Mouse (Mus musculus): ENCODE results near the gene Lbhd2. TPM values are rescaled to one million over a fixed set of nuclear protein-coding genes. Genes with fewer than 3 reads are reported as not detected.
A peak's percentile ranks its signal among the peaks of the same experiment; 100 is the strongest.

Lbhd2 gene
- polyA plus RNA-seq, 1 experiment from 2014 or later: 0.93 TPM

DNA sequence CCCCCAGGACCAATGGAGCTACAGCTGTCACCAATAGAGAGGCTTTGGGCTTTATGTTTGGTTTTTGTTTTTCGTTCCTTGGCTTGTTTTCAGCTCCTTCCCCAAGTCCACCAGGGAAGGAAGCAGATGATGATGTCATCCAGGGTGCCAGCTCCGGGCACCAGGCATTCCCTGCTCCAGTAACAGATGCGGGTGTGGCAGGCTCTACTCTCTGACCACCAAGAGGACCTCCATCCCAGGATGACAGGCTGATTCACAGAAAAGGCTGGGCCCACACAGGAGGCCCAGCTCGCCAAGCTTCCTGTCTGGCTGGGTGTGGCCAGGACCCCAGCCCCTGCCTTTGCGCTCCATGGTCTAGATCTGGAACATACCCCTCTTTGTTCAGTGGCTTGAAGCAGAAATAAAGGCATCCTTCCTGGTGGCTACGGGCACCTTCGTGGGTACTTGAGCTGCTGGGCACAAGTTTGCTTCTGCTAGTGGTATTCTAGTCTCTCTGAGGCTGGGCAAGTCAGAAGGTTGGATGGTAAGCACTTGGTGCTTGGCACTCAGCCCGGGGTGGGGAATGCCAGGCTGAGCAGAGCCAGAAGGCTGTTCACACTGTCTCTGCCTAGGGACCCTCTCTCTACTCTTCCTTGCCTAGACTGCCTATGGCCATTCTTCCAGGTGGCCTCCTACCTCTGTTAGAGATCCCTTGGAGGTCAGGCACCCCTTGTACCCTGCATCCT, 5.2 kb downstream of the Lbhd2 start:
- 69% methylated on average over 8 of the region's 8 CpGs for WGBS
- H3K27me3 ChIP-seq: peaks cover 28% of the 10 kb centered on the region
- no peak overlapping the region for H3K4me2 ChIP-seq
- no peak overlapping the region for H3K27ac ChIP-seq
- H3K9ac ChIP-seq: no peak overlapping the region
- no peaks in the 10 kb centered on the region for H3K36me3 ChIP-seq
- H3K9me3 ChIP-seq: no peaks in the 10 kb centered on the region
- H3K4me1 ChIP-seq: peaks cover 27% of the 10 kb centered on the region
- no peak for ATAC-seq (ENCODE audit: borderline replicate concordance, extremely low read depth, low FRiP score, low TSS enrichment)
- H3K4me3 ChIP-seq: no peak overlapping the region

DNA sequence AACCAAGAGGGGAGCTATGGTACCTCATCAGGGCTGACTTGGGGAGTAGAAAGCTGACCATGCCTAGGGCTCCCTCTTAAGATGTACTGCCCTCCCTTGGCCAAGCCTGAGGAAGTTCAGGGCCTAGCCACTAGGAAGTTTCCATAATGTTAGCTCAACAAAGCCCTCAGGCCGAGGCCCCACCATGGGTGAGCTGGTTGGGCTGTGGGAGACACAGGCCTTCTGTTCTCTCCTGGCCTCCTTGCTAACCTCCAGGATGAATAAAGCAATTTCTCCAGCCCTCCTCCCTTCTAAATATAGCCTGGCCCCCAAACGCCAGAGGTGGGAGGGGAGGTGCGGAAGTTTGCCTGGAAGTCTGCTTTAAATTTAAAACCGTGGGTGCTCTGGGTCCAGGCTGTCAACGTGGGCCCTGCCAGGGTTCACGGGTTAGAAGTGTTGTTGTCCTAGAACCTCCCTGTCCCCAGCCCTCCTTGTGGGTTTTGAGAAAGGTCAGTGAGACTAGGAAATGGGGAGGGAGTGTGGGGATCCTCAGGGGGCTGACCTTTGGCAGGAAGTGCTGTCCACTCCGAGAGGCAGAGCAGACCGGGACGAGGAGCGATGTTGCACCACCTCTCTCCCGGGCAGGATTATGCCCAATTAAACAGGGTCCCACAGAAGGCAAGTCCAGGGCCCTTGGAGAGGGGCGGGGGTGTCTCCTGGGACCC, 6.1 kb downstream of the Lbhd2 start:
- H3K4me2 ChIP-seq: peak overlapping the region; percentile 58
- peak; percentile 7; the same call in 1 of the 2 replicates for ATAC-seq (ENCODE audit: borderline replicate concordance, extremely low read depth, low FRiP score, low TSS enrichment)
- peak overlapping the region; percentile 51 for H3K27ac ChIP-seq
- H3K4me1 ChIP-seq: peaks cover 34% of the 10 kb centered on the region
- H3K9ac ChIP-seq: peak overlapping the region; percentile 25; the same call in 1 of the 2 replicates
- peaks cover 18% of the 10 kb centered on the region; the same call in 1 of the 2 replicates for H3K27me3 ChIP-seq
- WGBS: 20% methylated on average over 12 of the region's 12 CpGs
- H3K9me3 ChIP-seq: no peaks in the 10 kb centered on the region
- no peaks in the 10 kb centered on the region for H3K36me3 ChIP-seq
- H3K4me3 ChIP-seq: peak overlapping the region; percentile 34

DNA sequence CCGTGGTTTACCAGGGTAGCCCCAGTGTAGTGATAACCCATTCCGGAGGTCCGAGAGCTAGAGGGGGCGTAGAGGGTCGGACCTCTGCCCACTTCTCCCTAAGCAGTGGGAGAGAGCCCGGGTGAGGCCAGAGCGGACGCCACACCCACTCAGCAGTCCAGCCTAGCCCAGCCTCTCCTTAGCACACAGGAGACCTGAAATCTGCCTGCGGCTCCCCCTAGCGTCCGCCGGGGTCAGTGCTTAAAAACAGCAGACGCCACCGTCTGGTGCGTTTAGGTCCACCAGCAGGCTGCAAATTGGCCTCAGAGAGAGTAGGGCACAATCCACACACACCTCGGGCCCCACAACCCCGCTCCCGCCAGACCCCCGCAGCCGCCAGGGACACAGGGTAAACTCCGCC, 6.7 kb downstream of the Lbhd2 start:
- Histone ChIP-seq H3K9ac (peak overlapping the region; percentile 25; the same call in 1 of the 2 replicates), H3K4me2 (peak overlapping the region; percentile 58), H3K9me3 (no peaks in the 10 kb centered on the region)

DNA sequence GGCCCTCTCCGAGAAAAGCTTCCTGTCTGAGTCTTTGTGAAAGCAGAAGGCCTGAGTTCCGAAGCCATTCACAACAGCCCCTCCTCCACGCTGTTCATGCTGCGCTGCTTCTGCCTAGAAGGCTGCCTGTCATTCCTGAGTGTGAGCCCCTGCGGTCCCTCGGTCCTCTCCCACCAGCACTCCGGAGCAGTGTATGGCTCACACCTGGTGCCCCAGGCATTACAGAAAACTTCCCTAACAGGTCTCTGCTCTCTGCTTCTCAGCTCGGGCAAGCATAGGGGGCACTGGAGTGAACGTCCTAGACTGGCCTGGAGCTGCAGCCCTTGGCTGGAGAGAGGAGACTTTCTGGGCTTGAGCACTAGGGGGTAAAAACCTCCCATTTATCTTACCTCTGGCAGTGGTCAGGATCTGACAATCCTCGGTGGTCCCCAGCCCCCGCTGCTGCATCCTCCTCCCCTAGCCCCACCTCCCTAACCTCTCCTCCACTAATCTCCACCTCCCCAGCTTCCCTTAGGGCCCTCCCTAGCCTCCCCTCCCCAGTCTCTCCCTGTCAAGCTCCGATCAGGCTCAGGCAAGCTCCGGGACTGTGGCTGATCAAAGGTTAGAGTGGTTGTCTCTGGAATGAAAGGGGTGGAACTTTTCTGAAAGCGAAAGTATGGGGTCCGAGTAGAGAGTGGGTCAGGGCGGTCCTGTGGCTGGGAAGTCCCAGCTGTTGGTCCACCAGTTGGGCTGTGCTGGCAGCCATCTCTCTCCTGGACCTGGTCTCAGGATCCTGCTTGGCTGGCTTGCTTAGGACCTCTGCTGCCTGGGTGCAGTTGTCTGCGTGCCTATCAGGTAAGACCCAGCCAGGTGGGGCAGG, 10.5 kb downstream of the Lbhd2 start, which contains the start of gene Exoc3l4:
Exoc3l4 (plus strand) TSS at position 97 of the 859 bp plus-strand sequence.
- Histone ChIP-seq H3K9me3 (no peaks in the 10 kb centered on the region), H3K4me1 (peaks cover 54% of the 10 kb centered on the region), H3K9ac (peak within 1 kb of the TSS; percentile 42), H3K36me3 (no peaks in the 10 kb centered on the region), H3K4me2 (peak within 1 kb of the TSS; percentile 71), H3K27me3 (peaks cover 5% of the 10 kb centered on the region), H3K27ac (peak within 1 kb of the TSS; percentile 79), H3K4me3 (peak within 1 kb of the TSS; percentile 41)
- peak; percentile 46 for ATAC-seq (ENCODE audit: borderline replicate concordance, extremely low read depth, low FRiP score, low TSS enrichment)
- WGBS: 2% methylated on average over 17 of the region's 17 CpGs

More for the DNA sequence above, 6.7 kb downstream of the Lbhd2 start:
- peak overlapping the region; percentile 51 for H3K27ac ChIP-seq
- ATAC-seq (ENCODE audit: borderline replicate concordance, extremely low read depth, low FRiP score, low TSS enrichment): peak; percentile 83
- under 1% methylated on average over 21 of the region's 21 CpGs for WGBS
- H3K4me1 ChIP-seq: peaks cover 39% of the 10 kb centered on the region
- H3K4me3 ChIP-seq: peak overlapping the region; percentile 34
- peaks cover 13% of the 10 kb centered on the region; the same call in 1 of the 2 replicates for H3K27me3 ChIP-seq
- no peaks in the 10 kb centered on the region for H3K36me3 ChIP-seq

- no peaks in the 10 kb centered on the region for H3K36me3 ChIP-seq
- no peak overlapping the region for H3K27ac ChIP-seq
- peaks cover 44% of the 10 kb centered on the region for H3K4me1 ChIP-seq
- no peak overlapping the region for H3K4me2 ChIP-seq
- H3K9me3 ChIP-seq: no peaks in the 10 kb centered on the region
- no peak overlapping the region for H3K9ac ChIP-seq
- ATAC-seq (ENCODE audit: borderline replicate concordance, extremely low read depth, low FRiP score, low TSS enrichment): no peak
- H3K27me3 ChIP-seq: peaks cover 33% of the 10 kb centered on the region
- H3K4me3 ChIP-seq: no peak overlapping the region
- WGBS: 78% methylated on average over 5 of the region's 5 CpGs
These were observed 13.3 kb downstream of the Lbhd2 start for GRCm38 (mm10) chr12:111419918-111420317.

DNA sequence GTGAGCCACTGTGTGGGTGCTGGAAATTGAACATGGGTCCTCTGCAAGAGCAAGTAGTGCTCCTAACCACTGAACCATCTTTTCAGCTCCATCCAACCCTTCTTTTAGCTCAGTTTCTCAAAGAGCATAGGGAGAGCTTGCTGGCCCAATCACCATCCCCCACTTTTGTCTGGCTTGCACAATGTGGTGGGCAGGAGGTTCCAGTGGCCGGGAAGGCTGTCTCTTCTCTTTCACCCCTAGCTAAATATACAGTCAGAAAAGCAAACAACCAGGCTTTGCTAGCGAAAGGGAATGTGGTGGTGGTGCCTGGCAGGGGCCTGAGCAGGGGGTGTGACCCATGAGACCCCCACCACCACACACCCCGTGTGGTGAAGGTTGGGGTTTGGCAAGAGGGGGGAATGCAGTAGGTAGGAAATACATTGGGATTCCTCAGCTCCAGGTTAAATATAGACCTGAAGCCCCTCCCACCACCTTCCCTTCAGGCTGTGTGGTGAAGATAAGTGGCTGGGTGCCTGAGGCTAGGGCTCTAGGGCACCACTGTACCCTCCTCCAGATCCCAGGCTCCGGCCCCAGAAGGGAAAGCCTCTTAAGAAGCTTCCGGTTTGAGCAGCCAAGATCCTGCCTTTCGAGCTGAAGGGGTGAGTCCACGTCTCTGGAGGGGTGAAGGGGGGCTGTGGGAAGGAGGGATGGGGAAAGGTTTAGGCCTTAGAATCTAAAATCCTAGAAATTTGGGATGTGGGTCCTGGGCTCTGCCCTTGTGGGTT, 14.5 kb downstream of the Lbhd2 start:
- H3K4me2 ChIP-seq: no peak overlapping the region
- peak overlapping the region; percentile 30; the same call in 1 of the 2 replicates for H3K27ac ChIP-seq
- WGBS: 19% methylated on average over 7 of the region's 7 CpGs
- no peak overlapping the region; the same call in 1 of the 2 replicates for H3K4me3 ChIP-seq
- peaks cover 44% of the 10 kb centered on the region for H3K27me3 ChIP-seq
- peaks cover 52% of the 10 kb centered on the region for H3K4me1 ChIP-seq
- H3K36me3 ChIP-seq: no peaks in the 10 kb centered on the region
- no peak overlapping the region for H3K9ac ChIP-seq
- H3K9me3 ChIP-seq: no peaks in the 10 kb centered on the region
- ATAC-seq (ENCODE audit: borderline replicate concordance, extremely low read depth, low FRiP score, low TSS enrichment): peak; percentile 50

- H3K36me3 ChIP-seq: no peaks in the 10 kb centered on the region
- peaks cover 40% of the 10 kb centered on the region for H3K4me1 ChIP-seq
- H3K27ac ChIP-seq: no peak overlapping the region
- no peak for ATAC-seq (ENCODE audit: borderline replicate concordance, extremely low read depth, low FRiP score, low TSS enrichment)
- no peaks in the 10 kb centered on the region for H3K9me3 ChIP-seq
- H3K9ac ChIP-seq: no peak overlapping the region
- 70% methylated on average over 5 of the region's 5 CpGs for WGBS
- H3K27me3 ChIP-seq: peaks cover 58% of the 10 kb centered on the region
- no peak overlapping the region for H3K4me2 ChIP-seq
- H3K4me3 ChIP-seq: no peak overlapping the region
These were observed 16.2 kb downstream of the Lbhd2 start for GRCm38 (mm10) chr12:111422852-111423251.

DNA sequence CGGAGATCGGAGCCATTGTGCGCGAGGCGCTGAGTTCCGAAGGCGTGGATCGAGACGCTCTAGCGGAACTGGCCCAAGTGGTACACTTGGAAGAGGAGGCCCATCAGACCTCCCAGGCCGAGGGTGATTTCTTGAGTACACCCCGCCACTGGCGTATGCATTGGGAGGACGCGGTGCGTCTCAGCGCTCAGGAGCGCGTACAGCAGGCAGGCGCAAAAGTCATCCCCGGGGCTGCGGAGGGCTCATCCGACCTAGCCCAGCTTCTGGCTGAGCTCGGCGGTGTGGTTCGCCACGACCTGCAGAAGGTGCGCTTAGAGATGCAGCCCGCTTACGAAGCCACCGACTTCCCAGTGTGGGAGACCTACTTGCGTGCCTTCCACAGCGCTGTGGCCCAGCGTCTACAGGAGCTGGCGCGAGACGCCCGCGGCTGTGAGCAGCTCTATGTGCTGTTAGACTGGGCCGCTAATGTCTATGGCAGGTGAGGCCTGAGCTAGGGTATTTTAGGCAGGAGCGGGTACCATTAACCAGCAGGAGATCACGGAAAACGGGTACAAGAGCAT, 17.0 kb downstream of the Lbhd2 start:
- H3K9ac ChIP-seq: no peak overlapping the region
- 11% methylated on average over 43 of the region's 43 CpGs for WGBS
- H3K9me3 ChIP-seq: no peaks in the 10 kb centered on the region
- H3K4me1 ChIP-seq: peaks cover 43% of the 10 kb centered on the region
- no peak overlapping the region for H3K27ac ChIP-seq
- H3K4me2 ChIP-seq: peak overlapping the region; percentile 41
- no peak for ATAC-seq (ENCODE audit: borderline replicate concordance, extremely low read depth, low FRiP score, low TSS enrichment)
- no peaks in the 10 kb centered on the region for H3K36me3 ChIP-seq
- H3K4me3 ChIP-seq: 0 out of 2 replicates have a peak overlapping the region, but pooled peaks have one; percentile 5
- H3K27me3 ChIP-seq: peaks cover 66% of the 10 kb centered on the region

GRCm38 (mm10) chr12:111424547-111424946, 17.9 kb downstream of the Lbhd2 start:
- ATAC-seq (ENCODE audit: borderline replicate concordance, extremely low read depth, low FRiP score, low TSS enrichment): no peak
- Histone ChIP-seq H3K27me3 (peaks cover 75% of the 10 kb centered on the region), H3K4me2 (no peak overlapping the region), H3K9me3 (no peaks in the 10 kb centered on the region), H3K36me3 (no peaks in the 10 kb centered on the region), H3K27ac (no peak overlapping the region), H3K9ac (no peak overlapping the region), H3K4me3 (no peak overlapping the region), H3K4me1 (peaks cover 52% of the 10 kb centered on the region)
- WGBS: 25% methylated on average over 9 of the region's 9 CpGs

DNA sequence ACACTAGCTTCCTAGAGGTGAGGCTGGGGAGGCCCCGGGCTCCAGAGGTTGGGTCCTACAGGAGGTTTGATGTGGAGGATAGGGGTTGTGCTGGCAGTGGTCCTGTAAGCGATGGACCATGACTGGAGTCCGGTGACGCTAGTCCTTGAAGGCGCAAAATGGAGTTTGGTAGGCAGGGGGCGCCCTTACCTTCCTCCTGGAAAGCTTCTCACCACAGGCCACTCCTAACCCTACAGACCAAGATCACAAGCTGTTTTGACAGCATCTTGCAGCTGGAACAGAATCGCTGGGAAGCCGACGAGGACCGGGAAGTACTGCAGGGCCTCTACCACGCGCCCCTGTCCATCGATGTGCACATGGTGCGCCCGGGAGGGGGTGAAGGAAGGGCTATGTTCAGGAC, 18.6 kb downstream of the Lbhd2 start:
- no peak for ATAC-seq (ENCODE audit: borderline replicate concordance, extremely low read depth, low FRiP score, low TSS enrichment)
- H3K4me2 ChIP-seq: no peak overlapping the region; the same call in 1 of the 2 replicates
- peaks cover 59% of the 10 kb centered on the region for H3K4me1 ChIP-seq
- no peaks in the 10 kb centered on the region for H3K36me3 ChIP-seq
- H3K27ac ChIP-seq: no peak overlapping the region
- WGBS: 2% methylated on average over 15 of the region's 15 CpGs
- H3K9me3 ChIP-seq: no peaks in the 10 kb centered on the region
- no peak overlapping the region for H3K4me3 ChIP-seq
- no peak overlapping the region for H3K9ac ChIP-seq
- peaks cover 82% of the 10 kb centered on the region for H3K27me3 ChIP-seq
